Mouse (Mus musculus) gastrocnemius, postnatal 36 days (tissue): ENCODE measurements at regions not wholly inside any gene's neighbourhood (a gene's known extent, or its start where the extent isn't known, plus 50 kb on each side); places are given as distances from the start of the nearest gene placed in this dataset.

Source experiments
- DNase-seq, 2 experiments: peaks; one replicate each; pipeline ENCODE4 v3.0.0; 2022
- intact Hi-C: fragments of 180-260 bp; cut with DNase I; formaldehyde crosslinking; loops from one replicate; pipeline ENCODE4 v1.15.1; 2025

DNA sequence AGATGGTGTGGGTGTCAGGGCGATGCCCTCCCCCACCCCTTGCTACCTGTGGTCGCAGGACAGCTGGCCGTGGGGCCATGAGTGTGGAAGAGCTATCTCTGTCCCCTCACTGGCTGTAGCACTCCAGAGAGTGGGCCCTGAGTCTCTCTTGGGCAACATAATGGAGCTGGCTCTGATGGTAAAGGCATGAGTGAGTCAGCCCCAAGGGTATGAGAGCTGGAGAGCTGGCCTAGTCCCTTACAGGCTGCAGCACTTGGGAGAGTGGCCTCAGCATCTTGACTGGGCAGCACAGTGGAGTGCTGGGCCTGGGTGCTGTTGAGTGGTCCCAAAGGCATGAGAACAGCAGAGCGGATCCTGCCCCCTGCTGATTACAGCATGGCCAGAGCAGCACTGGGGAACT lies 253.5 kb downstream of the Dact1 start:
- DNase-seq: no peak
- intact Hi-C loops: no loop called here

DNA sequence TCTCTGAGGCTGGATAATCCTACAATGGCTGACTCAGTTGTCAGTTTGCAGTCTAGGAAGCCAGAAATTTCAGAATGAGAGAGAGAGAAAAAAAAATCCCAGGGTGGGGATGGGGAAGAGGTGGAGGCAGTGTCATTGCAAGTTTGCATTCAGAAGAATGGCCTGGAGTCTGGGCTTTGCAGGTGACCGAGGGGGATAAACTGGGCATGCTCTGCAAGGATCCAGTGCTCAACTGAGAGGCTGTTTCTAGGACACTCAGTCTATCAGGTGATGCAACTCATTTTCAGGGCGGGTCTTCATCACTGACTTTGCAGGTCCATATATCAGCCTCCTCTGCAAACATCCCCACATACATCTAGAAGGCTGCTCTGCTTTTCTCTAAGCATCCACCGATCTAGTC lies 256.7 kb downstream of the Dact1 start:
- intact Hi-C loops: no loop called here
- DNase-seq: no peak

DNA sequence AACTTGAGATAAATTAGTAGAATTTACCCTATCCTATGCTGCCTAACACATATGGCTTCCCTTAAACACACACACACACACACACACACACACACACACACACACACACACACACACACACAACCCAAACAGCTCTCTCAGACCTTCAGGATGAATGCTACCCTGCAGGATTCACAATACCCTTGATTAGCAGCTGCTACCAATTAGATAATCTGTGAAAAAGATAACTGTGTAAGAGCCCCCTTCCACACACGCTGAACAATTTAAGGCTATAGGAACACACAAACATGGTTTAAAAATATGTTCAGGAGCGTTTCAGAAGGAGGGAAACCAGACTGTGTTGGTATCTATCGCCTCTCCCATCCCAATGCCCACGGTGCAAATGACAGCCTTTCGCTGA lies 258.6 kb downstream of the Dact1 start:
- intact Hi-C loops: no loop called here
- DNase-seq: no peak

DNA sequence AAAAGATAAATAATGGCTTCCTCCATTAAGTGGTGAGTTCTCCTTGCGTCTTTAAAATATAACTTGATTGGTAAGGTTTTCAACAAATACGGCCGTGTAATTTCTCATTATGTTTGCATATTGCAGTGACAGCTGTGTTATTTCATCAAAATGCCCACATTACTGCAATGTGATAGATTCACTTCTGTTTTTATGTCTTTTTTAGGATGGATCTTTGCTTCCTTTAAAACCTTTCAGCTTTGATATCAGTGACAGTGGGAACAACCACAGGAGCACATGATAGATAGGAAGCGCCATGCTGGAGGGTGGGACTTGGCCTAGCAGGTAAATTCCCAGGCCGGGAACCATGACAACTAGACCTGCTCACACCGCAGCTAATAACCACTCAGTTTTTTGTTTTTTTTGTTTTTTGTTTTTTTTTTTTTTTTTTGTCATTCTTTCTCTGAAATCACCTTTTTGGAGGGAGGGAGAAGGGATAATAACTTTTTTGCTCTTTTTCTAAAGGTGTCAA lies 259.3 kb downstream of the Dact1 start:
- intact Hi-C loops: no loop called here

DNA sequence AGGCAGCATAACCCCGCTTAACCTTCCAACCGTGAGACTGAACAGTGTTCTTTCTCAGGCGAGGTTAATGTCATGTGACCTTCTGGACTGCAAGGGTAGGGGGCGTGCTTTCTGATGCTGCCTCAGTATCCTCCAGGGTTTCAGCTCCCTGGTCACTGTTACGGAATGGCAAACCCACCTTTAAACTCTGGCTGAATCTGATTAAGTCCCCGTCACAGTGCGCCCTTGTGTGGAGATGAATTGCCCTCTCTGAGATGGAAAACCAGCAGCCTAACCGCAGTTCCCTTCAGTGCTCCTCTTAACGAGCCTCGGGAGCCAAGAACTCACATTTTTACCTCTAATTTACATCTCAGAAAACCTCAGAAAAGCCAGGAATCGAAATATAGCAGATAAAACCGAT lies 260.0 kb downstream of the Dact1 start:
- intact Hi-C loops: loop anchor here (10.0 kb wide), 1 partner anchor 265 kb away; the partner anchor contains the start of gene Dact1
- DNase-seq: no peak

More for the DNA sequence above, 259.3 kb downstream of the Dact1 start:
- DNase-seq: no peak

DNA sequence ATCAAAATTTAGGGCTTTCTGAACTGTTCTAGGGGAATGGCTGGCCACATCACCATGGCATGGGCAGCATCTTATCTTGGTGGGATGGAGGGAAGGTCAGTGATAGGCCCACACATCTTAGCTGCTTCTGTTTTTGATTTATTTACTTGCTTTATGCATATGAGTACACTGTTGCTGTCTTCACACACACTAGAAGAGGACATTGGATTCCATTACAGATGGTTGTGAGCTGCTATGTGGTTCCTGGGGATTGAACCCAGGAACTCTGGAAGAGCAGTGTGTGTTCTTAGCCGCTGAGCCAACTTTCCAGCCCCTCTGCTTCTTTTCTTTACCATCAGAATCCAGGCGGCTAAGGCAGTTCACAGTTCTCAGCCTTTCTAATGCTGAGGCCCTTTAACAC lies 260.4 kb downstream of the Dact1 start:
- intact Hi-C loops: loop anchor here (10.0 kb wide), 1 partner anchor 265 kb away; the partner anchor contains the start of gene Dact1
- DNase-seq: no peak

DNA sequence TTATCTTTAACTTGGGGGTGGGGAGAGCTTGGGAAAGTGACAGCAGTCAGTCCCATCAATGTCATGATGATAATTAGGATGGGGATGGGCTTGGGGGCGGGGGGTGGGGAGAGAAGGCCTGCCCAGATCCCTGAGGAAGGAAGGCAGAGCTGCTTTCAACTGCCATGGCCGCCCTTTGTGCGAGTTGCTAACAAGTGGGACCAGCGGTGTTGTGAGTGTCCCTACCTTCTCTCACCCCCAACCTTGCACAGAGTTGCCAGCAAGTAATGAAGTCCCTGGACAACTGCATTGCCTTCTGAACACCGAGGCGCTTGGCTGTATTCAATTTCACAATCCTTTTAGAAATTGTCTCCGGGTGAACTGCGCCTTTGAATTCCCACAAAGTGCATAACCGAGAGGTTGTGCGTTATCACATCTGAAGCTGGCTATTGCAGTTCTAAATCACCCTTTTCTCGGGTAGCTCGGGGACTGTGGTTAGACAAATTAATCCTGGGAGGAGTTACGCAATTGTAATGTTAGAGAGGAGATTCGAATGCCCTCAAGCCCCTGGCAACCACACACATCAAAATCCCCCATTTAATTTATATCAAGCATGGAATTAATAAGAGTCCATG lies 257.9 kb upstream of the Daam1 start:
- intact Hi-C loops: loop anchor here (10.0 kb wide), 1 partner anchor 268 kb away; the partner anchor contains the start of gene Dact1

DNA sequence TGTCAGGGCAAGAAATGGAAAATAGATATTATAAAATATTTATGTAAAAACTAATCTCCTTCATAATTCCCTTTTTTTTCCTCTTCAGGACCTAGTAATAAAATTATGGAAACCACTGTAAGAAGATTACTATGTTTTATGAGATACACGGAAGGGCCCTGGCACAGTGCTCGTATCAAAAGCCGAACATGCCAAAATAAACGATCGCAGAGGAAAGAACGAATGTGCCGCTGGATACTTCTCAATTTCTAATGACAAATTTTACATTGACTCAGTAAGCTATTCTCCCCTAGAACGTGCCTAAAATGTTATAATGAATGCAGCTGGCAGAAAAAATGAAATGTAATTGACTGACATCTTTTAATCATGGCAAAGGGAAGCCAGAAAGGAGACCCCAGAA lies 257.4 kb upstream of the Daam1 start:
- no peak for DNase-seq
- intact Hi-C loops: loop anchor here (10.0 kb wide), 1 partner anchor 269 kb away; the partner anchor contains the start of gene Dact1

More for the DNA sequence above, 257.9 kb upstream of the Daam1 start:
- DNase-seq: no peak

DNA sequence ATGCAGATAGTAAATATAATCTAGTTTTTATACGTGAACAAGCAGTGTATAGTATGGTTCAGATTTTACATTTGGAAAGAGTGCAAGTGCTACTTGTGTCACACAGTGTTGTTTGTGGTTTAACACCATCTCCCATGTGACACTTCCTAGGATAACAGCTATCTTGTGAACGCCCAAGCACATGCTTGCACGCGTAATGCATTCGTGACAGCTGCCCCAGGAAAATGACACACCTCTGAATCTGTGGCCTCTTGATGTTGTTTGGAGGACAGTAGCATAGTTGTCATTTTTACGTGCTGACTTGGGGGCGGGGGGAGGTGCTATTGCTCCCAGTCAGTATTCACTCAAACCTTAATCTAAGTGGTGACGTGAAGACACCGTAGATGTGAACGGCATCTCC lies 256.2 kb upstream of the Daam1 start:
- no peak for DNase-seq
- intact Hi-C loops: loop anchor here (10.0 kb wide), 1 partner anchor 270 kb away; the partner anchor contains the start of gene Dact1

DNA sequence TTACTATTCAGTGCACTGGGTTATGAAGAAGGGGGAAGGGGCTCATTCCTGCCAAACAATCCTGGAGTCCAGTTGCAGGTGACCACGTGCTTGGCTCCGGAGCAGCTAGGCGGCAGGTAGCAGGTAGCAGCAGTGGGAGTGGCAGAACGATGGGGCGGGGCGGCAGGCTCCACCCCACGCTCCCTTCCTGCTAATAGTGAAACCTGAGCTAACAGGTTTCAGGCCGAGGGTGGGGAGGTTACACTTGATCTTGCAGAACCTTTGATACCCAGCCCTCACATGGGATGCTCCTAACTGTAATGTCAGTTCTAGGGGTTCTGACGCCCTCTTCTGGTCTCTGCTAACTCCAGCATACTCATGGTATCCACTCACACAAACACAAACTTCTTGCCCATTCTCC lies 253.5 kb upstream of the Daam1 start:
- intact Hi-C loops: loop anchor here (10.0 kb wide), 1 partner anchor 273 kb away; the partner anchor contains the start of gene Dact1

DNA sequence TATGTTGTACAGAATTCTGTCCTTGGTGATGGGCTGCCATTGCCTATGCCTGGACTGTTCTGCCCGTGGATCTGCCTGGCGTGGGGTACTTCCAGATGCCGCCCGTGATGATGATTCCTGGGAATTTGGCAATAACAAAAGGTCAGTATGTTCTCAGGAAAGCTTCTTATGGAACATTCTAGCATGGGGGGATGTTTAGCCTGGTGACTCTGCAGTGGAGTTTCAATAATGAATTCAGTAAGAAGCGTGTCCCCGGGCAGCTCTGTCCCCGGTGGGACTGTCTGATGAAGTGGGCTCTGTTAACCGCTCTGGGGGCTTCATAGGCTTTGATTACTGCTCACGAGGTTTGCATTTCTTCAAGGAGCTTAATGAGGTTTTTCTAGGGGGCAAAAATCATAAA lies 252.9 kb upstream of the Daam1 start:
- no peak for DNase-seq
- intact Hi-C loops: loop anchor here (10.0 kb wide), 1 partner anchor 273 kb away; the partner anchor contains the start of gene Dact1

More for the DNA sequence above, 253.5 kb upstream of the Daam1 start:
- no peak for DNase-seq

DNA sequence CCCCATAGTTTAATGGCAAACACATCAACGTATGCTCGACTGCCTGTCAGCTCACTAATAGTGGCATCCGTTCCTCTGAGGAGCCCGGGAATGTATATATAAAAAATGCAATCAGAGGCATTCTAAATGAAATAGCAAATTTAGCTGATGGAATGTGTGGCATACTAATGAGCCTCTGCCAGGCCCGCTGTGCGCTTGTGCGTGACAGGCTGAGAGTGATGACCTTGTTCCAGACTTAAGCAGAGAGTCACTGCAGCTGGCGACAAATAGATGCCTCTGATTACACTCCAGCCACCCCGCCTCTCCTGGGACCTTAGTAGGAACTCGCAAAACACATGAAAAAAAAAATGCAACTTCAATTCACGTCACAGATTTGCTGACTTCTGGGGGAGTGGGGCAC lies 252.0 kb upstream of the Daam1 start:
- no peak for DNase-seq
- intact Hi-C loops: loop anchor here (10.0 kb wide), 1 partner anchor 274 kb away; the partner anchor contains the start of gene Dact1

DNA sequence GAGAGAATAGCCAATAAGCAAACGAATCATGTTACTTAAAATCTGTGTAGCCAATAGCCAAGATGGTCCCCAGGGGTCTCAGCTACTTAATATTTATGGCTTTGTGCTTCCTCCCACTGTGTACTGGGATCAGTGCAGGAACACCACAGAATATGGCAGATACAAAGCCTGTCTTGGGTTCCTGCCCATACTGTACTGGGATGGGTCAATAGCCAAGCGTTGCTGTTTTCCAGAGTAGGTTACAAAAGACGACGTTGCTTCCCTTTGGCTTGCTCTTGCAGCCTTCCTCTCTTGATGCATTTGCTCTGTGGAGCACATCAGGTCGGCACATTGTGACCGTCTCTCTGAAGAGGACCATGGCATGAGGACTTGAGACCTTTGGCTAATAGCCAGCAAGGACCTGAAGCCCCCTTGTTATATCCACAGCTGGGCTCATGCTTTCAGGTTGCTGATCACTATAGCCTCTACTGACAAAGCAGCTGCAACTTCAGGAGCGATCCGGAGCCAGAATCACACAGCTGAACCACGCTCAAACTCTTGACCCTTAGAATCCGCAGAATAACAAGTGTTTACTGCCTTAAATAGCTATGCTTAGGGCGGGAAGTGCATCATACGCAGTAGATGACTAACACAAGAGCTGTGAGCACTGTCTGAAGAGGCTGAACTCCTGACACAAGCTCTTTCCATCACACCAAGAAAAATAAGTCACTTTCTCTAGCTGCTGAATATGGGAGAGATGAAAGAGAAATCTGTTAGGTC lies 250.2 kb upstream of the Daam1 start:
- intact Hi-C loops: no loop called here
- DNase-seq: peak; percentile 34 to 38

DNA sequence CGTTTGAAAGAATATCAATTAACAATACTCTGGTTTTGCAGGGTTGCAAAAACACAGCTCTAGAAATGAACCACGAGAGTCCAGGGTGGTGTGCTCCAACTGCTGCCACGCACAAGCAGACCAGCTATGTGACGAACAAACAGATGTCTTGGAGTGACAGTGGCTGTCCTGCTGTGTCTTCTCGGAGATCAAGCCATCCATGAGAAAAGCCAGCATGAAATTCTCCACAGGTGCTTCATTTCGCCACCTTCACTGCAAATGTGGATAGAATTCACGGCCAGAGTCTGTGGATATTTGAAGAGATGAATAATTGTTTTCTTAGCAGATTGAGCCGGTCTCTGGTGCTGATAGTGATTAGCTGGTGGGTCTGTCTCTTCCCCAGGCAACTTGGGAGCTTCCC lies 246.3 kb upstream of the Daam1 start:
- intact Hi-C loops: no loop called here
- no peak for DNase-seq

DNA sequence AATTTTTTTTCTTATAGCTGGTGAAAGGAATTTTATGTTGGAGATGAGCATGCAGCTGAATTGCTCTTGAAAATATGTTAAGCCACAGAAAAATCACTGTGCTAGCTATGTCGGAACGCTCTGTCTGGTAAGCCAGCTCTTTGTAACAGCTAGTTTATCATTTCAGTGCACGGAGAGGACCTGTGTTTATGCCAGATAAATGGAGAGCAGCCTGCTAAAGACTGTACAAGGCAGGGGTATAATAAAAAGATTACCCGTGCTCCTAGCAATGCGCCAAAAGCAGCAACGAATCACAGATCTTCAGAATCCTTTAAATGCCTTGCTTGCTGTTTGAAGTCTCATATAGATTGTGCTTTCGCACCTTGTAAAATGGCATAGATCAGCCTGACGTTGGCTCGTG lies 232.2 kb upstream of the Daam1 start:
- intact Hi-C loops: no loop called here
- DNase-seq: no peak

DNA sequence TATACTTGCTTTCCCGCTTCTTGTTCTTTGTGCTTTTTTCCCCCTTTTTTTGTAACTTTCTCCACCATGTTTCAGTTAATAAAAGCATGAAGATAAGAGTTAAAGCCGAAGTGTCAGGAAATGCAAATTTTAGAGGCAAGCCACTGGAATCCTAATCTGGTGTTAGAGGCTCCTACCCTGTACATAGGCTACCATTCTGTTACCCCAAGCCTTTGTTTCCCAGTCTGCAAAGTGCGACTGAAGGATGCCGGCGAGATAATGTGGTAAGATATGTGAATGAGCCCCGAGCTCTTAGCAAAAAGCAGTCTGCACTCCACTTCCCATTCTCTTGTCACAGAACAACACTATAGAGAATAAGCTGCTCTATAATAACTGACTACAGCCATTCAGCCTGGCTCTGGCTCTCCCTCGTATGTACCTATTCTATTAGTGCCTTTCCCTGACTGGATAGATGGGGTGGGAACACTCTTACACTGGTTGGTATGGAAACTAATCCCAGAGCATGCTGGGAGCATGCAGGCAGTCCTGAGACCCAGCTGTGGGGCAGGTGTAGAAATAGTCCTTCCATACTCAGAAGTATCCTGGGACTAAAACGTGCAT lies 229.7 kb upstream of the Daam1 start:
- no peak for DNase-seq
- intact Hi-C loops: no loop called here

DNA sequence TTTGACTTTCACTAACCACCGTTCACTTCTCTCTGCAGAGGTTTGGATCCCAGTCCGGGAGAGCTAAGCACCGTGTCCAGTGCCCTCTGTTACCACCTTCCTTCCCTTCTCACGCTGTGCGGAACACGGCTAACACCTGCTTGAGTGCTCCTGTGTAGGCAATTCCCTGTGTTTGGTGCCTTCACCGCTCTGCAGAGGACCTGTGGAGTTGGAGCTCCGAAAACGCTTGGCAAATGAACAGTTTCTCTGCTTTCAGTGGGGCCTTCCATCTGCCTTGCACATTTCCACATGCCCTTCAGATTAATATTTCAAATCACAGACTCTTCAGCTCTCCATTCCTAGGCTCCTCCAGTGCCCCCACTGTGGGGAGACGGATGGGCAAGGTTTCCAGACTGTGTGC lies 227.7 kb upstream of the Daam1 start:
- DNase-seq: no peak
- intact Hi-C loops: no loop called here

DNA sequence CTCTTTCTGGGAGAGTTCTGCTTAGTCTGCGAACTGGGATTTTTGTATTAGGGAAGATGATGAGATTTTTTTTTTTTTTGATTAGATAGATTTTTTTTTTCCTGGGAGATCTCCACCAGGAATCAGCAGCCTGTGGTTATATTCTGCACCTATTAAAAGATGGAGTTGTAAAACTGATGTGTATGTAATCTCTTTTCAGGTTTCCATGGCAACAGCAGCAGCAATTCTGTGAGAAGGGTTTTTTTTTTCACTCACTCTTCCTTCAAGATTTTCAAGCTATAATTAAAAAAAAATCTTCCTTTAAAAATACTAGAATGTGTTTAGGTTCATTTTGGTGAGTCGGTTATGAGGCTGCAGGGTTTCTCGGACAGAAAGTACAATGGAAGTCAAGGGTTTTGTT lies 224.5 kb upstream of the Daam1 start:
- no peak for DNase-seq
- intact Hi-C loops: no loop called here

DNA sequence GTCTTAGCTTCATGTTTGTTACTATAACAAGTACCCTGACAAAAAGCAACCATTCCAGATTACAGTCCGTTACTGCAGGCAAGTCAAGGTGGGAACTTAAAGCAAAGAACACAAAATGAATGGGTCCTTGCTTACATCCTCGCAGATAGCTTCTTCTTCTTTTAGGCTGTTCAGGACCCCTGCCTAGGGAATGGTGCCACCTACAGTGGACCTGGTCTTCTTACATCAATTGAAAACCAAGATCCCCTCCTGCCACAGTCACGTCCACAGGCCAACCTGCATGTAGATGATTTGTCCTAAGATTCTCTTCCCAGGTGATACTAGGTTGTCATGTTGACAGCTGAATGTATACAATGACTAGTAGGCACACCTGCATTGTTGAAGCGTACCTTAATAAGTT lies 222.9 kb upstream of the Daam1 start:
- DNase-seq: no peak
- intact Hi-C loops: no loop called here

DNA sequence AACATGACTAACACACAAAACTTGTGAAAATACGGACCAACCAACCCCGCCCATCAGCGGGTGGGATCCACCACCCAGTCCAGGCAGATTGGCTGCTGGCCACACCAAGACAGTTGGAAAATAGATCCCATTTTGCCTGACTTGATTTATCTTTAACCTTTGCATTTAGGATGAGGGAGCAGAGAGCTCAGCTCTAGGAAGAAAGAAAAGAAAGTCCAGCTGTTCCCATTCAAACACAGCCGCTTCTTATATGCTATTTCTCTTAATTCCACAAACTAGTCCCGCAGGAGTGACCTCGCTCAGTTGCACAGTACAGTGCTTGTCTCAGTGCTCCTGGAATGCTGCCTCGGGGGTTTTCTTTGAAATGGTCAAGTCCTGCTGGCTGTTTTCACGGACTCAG lies 217.6 kb upstream of the Daam1 start:
- DNase-seq: peak in 1 of 2 experiments; percentile 22
- intact Hi-C loops: no loop called here

DNA sequence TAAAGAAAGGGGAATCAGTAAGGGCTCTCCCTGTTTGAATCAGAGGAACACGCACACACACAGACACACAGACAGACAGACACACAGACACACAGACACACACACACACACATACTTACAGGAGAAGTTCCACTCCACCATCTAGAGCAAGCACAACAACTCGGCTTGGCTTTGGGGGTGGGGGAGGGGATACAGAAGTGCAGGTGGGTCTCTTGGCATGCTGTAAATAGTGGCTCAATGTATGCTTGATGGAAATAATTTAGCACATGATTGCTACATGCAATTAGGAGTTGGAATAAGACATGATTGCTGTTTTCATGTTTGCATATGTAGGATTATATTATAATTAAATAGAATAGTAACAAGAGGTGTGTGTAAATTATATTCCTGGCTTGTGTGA lies 215.9 kb upstream of the Daam1 start:
- intact Hi-C loops: no loop called here
- no peak for DNase-seq
